Mouse (Mus musculus) neural tube, embryonic 15.5 days (tissue): ENCODE results near the gene Nat9. TPM values are rescaled to one million over a fixed set of nuclear protein-coding genes. Genes with fewer than 3 reads are reported as not detected.

Experiments used
- ATAC-seq: fragments of 200-750 bp; cut with Nextera tagmentation; 2 replicates; pipeline ENCODE4 v1.8.0; 2017; ENCODE audit warnings: mild to moderate bottlenecking, moderate TSS enrichment, moderate library complexity; ENCODE audit not compliant: low FRiP score
- H3K27ac ChIP-seq: fragments of 300-500 bp; sonication (generic); replicated peaks from 2 replicates; pipeline ENCODE4 v1.5.1; 2015; ENCODE audit warnings: mild to moderate bottlenecking, inconsistent platforms
- H3K27me3 ChIP-seq: fragments of 300-500 bp; sonication (generic); replicated peaks from 2 replicates; pipeline ENCODE4 v1.6.1; 2015; ENCODE audit warnings: inconsistent platforms
- H3K36me3 ChIP-seq: fragments of 300-500 bp; sonication (generic); 2 replicates; pipeline ENCODE4 v1.6.1; 2015; ENCODE audit warnings: inconsistent platforms
- H3K4me1 ChIP-seq: fragments of 300-500 bp; sonication (generic); 2 replicates; pipeline ENCODE4 v1.6.1; 2015; ENCODE audit warnings: inconsistent platforms
- H3K4me2 ChIP-seq: fragments of 300-500 bp; sonication (generic); 2 replicates; pipeline ENCODE4 v1.6.1; 2015; ENCODE audit warnings: inconsistent platforms, mild to moderate bottlenecking, moderate library complexity
- H3K4me3 ChIP-seq: fragments of 300-500 bp; sonication (generic); replicated peaks from 2 replicates; pipeline ENCODE4 v1.5.1; 2015; ENCODE audit warnings: mild to moderate bottlenecking, inconsistent platforms
- H3K9ac ChIP-seq: fragments of 300-500 bp; sonication (generic); replicated peaks from 2 replicates; pipeline ENCODE4 v1.6.1; 2015; ENCODE audit warnings: mild to moderate bottlenecking, inconsistent platforms
- H3K9me3 ChIP-seq: fragments of 300-500 bp; sonication (generic); replicated peaks from 2 replicates; pipeline ENCODE4 v1.6.1; 2016; ENCODE audit warnings: inconsistent platforms
- WGBS: fragments of 180-500 bp; shearing (Covaris S2); methylation state at CpG from one replicate; pipeline ENCODE4 v1.1.7; 2015; ENCODE audit warnings: mixed read lengths; 5-methylcytosine and 5-hydroxymethylcytosine counted together
- polyA plus RNA-seq: library from polyadenylated mRNA; unstranded; fragments of >200 nt; fragmentation: Nextera tagmentation; extraction: Ambion mirVana; gene quantifications from 2 replicates; pipeline ENCODE4 v1.2.1, GENCODE M21; 2015

The Nat9 gene
- polyA plus RNA-seq, 1 experiment from 2014 or later = 22.0 TPM

DNA sequence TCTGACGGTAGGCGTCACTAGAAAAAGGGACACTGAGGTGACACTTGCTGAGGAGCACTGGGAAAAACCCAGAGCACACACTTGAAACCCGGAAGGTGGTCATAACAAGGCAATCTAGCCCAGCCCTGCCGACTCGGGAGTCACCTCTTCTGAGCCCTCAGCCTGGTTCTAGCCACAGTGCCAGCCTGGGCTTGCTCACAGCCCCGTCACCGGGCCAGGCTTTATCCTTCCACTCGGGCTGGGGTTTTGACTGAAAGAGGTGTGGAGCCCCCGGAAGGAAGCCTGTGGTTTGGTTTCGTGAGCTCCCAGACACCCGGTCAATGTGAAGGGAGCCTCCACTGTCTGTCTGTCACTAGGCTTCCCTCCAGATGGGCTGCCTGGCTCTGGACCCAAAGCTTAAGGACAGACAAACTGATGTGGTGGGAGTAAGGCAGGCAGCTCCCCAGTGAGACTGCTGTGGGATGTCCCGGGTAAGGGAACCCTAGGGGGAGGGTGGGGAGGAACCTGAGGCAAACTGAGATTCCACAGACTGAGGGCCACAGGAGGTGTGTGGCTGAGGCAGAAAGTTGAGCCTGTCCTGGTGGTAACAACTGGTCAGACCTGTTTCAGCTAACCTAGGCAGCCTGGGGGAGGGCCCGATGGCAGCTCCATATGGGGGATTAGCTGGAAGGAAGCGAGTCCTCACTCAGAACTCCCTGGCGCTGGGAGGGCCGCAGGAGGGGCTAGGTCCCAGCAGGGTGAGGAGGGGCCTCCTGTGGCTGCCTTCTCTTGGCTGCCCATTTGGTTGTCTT, 13.9 kb downstream of the Nat9 start:
- peak overlapping the region; percentile 19; the same call in 1 of the 2 replicates for H3K4me2 ChIP-seq
- no peak for ATAC-seq
- H3K27me3 ChIP-seq = peaks cover 2% of the 10 kb centered on the region; the same call in 1 of the 2 replicates
- WGBS = 16% methylated on average over 16 of the region's 16 CpGs
- H3K4me3 ChIP-seq = no peak overlapping the region
- no peaks in the 10 kb centered on the region for H3K9me3 ChIP-seq
- H3K36me3 ChIP-seq = no peaks in the 10 kb centered on the region
- H3K4me1 ChIP-seq = peaks cover 73% of the 10 kb centered on the region
- no peak overlapping the region for H3K9ac ChIP-seq
- H3K27ac ChIP-seq = no peak overlapping the region

DNA sequence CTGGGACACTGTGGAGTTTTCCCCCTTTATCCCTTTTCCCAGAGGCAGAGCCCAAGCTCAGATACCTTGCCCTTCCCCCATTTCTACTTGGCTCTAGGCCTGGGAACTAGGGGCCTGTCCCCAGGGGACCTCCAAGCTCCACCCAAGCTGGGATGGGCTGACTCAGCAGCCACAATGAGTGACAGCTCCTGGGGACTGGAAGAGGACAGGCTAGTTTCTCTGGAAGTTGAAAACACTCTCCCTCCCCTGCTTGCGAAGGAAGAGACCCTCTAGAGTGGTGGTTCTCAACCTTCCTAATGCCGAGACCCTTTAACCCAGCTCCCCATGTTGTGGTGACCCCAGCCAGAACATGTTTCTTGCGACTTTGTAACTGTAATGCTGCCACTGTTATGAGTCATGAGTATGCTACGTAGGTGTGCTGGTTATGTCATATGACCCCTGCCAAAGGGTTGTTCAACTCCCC, 14.8 kb downstream of the Nat9 start:
- Histone ChIP-seq H3K4me2 (peak overlapping the region; percentile 13), H3K27ac (no peak overlapping the region), H3K36me3 (no peaks in the 10 kb centered on the region), H3K9ac (no peak overlapping the region), H3K4me1 (peaks cover 66% of the 10 kb centered on the region), H3K27me3 (peaks cover 2% of the 10 kb centered on the region; the same call in 1 of the 2 replicates), H3K9me3 (no peaks in the 10 kb centered on the region), H3K4me3 (no peak overlapping the region)
- WGBS = 37% methylated on average over 4 of the region's 4 CpGs
- ATAC-seq = no peak

DNA sequence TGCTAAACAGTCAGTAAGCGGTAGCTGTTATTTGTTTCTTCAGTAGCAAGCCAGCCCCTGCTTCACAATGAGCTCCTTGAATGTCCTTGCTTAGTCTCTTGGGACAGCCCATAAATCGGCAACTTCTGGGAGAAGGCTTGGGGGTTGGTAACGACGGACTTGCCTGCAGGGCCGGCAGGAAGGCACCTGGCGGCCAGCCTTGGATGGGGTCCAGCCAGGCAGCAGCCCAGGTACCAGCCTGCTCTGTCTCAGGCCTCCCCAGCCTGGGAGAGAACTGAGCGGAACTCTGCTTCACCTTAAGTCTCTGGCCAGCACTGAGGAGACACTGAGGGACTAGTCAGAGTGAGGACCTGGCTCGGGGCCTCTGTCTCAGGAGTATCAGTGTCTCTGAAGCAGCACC, 16.5 kb downstream of the Nat9 start:
- H3K27ac ChIP-seq = no peak overlapping the region
- ATAC-seq = no peak
- peaks cover 51% of the 10 kb centered on the region for H3K4me1 ChIP-seq
- 31% methylated on average over 8 of the region's 8 CpGs for WGBS
- H3K4me2 ChIP-seq = peak overlapping the region; percentile 6; the same call in 1 of the 2 replicates
- no peaks in the 10 kb centered on the region for H3K9me3 ChIP-seq
- peaks cover 2% of the 10 kb centered on the region; the same call in 1 of the 2 replicates for H3K27me3 ChIP-seq
- H3K9ac ChIP-seq = no peak overlapping the region
- H3K4me3 ChIP-seq = no peak overlapping the region
- no peaks in the 10 kb centered on the region for H3K36me3 ChIP-seq

DNA sequence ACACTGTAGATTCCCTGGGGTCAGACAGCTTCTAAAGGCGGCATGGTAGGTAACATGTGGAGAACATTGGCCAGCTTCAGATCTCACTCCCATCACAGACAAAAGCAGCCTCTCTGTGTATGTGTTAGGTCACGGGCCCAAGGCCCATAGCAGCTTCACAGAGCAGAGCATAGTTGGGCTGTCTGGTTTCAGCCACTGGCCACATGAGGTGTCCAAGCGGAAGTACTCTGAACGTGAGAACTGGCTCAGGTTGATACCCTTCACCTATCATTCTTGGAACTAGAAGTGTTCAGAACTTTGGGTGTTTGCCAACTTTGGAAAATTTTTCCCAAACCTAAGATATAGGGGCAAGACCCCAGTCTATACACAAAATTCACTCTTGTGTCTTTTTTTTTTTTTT, 18.2 kb downstream of the Nat9 start:
- no peaks in the 10 kb centered on the region for H3K36me3 ChIP-seq
- no peak overlapping the region for H3K4me2 ChIP-seq
- WGBS = 92% methylated on average over 4 of the region's 4 CpGs
- H3K27me3 ChIP-seq = peaks cover 19% of the 10 kb centered on the region
- no peak overlapping the region for H3K27ac ChIP-seq
- H3K9me3 ChIP-seq = no peaks in the 10 kb centered on the region
- no peak for ATAC-seq
- H3K9ac ChIP-seq = no peak overlapping the region
- peaks cover 47% of the 10 kb centered on the region for H3K4me1 ChIP-seq
- H3K4me3 ChIP-seq = no peak overlapping the region

DNA sequence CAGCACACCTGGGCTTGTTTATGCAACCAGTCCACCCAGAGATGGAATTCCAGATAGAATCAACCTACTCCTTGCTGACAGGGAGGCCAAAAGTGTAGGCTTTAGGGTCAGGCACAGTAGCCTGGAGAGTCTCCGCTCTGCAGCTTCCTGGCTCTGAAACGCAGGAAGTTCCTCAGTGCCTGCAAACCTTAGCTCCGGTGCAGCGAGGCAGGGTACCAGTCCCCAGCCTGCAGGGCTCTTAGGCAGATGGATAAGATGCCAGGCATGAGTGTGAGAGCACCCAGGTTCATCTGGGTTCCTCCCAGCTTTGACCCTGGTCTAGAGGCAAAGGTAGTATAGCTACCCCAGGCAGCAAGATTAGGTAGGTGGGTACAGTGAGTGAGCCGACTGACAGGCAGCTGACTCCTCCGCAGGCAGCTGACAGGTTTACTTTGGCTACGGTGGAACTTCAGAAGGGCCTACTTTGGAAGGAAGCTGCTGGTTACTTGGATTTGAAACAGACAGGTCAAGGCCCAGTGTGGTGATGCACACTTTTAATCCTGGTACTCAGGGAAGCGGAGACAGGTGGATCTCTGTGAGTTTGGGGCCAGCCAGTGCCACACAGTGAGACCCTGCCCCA, 19.9 kb downstream of the Nat9 start:
- 0 out of 2 replicates have a peak overlapping the region, but pooled peaks have one; percentile 7 for H3K9ac ChIP-seq
- peaks cover 49% of the 10 kb centered on the region for H3K4me1 ChIP-seq
- no peak overlapping the region for H3K4me2 ChIP-seq

DNA sequence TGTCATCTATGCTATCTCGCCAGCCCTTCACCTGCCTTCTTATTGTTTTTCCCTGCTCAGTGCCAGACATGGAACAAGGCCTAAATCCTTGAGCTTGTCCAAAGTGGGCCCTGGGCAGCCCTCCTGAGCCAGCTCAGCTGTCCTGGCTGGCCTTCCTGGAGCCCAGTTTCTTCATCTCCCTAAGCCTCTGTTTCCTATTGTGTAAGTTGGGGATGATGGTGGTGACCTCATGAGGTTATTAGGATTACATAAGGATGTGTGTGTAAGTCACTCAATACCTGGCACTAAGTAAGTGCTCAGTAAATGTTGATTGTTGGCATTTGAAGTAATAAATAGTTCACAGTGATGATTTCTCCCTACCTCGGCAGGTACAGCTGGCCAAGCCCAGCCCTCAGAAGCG, 20.9 kb downstream of the Nat9 start:
- H3K9ac ChIP-seq = no peak overlapping the region
- H3K27me3 ChIP-seq = peaks cover 42% of the 10 kb centered on the region
- 84% methylated on average over 3 of the region's 3 CpGs for WGBS
- peak overlapping the region; percentile 4; the same call in 1 of the 2 replicates for H3K4me2 ChIP-seq
- peaks cover 46% of the 10 kb centered on the region for H3K4me1 ChIP-seq
- no peaks in the 10 kb centered on the region for H3K36me3 ChIP-seq
- H3K4me3 ChIP-seq = no peak overlapping the region
- ATAC-seq = no peak
- H3K27ac ChIP-seq = no peak overlapping the region
- H3K9me3 ChIP-seq = no peaks in the 10 kb centered on the region

More for the DNA sequence above, 19.9 kb downstream of the Nat9 start:
- peaks cover 33% of the 10 kb centered on the region for H3K27me3 ChIP-seq
- no peak overlapping the region for H3K4me3 ChIP-seq
- H3K27ac ChIP-seq = no peak overlapping the region
- no peak for ATAC-seq
- H3K36me3 ChIP-seq = no peaks in the 10 kb centered on the region
- H3K9me3 ChIP-seq = no peaks in the 10 kb centered on the region
- WGBS = 90% methylated on average over 8 of the region's 8 CpGs

DNA sequence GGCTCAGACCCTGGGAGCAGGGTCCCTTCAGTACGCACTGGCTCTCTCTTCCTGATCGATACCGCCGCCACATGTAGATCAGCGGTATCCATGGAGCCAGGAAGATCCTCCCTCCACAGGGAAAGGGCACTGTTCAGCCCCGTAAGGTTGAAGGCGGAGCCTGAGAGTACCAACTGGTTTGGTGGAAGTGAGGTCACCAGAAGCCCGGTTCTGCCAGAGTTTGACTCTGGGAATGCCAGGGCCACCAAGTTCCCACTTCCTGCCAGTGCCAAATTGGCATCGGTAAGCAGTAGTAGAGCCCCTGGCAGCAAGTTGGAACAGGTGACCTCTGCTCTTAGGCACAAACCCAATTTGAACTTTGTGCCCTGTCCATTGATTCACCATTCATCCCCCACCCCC, 22.7 kb downstream of the Nat9 start:
- 2% methylated on average over 9 of the region's 9 CpGs for WGBS
- no peak for ATAC-seq
- Histone ChIP-seq H3K27ac (peak overlapping the region; percentile 58), H3K4me3 (peak overlapping the region; percentile 51), H3K4me2 (peak overlapping the region; percentile 62), H3K27me3 (peaks cover 51% of the 10 kb centered on the region), H3K9ac (peak overlapping the region; percentile 51; the same call in 1 of the 2 replicates), H3K36me3 (no peaks in the 10 kb centered on the region), H3K4me1 (peaks cover 37% of the 10 kb centered on the region), H3K9me3 (no peaks in the 10 kb centered on the region)

DNA sequence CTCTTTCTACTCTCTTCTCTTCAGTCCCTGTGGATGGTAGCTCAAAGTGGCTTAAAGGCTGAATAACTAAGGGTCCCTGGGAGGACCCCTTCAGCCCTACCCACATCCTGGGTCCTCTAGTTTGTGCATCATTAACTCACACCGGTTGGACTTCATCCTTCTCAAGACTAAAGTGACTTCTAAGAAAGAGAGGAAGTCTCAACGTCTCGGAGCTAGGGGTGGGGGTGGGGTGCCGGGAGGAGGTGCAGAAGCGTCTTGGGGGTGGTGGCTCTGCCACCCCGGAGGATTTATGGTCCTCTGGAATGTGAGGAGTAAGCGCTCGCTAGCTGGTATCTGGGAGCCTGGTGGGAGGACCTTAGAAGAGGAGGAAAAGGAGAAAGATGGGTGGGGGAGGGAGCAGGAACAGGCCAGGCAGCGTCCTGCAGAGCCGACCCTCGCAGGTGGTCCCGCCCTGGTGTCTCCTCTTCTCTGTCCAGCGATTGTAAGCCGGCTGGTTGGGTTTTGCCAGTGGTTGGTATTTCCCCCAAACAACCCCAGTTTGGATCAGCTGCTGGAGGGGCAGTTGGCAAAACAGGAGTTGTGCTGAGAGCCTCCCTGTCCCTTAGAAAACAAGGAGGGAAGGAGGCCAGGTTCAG, 23.2 kb downstream of the Nat9 start:
- H3K4me1 ChIP-seq = peaks cover 37% of the 10 kb centered on the region
- peaks cover 51% of the 10 kb centered on the region for H3K27me3 ChIP-seq
- no peaks in the 10 kb centered on the region for H3K36me3 ChIP-seq
- no peaks in the 10 kb centered on the region for H3K9me3 ChIP-seq
- peak overlapping the region; percentile 62 for H3K4me2 ChIP-seq
- peak overlapping the region; percentile 58 for H3K27ac ChIP-seq
- H3K4me3 ChIP-seq = peak overlapping the region; percentile 51
- ATAC-seq = no peak
- H3K9ac ChIP-seq = peak overlapping the region; percentile 51
- 0% methylated on average over 14 of the region's 14 CpGs for WGBS

DNA sequence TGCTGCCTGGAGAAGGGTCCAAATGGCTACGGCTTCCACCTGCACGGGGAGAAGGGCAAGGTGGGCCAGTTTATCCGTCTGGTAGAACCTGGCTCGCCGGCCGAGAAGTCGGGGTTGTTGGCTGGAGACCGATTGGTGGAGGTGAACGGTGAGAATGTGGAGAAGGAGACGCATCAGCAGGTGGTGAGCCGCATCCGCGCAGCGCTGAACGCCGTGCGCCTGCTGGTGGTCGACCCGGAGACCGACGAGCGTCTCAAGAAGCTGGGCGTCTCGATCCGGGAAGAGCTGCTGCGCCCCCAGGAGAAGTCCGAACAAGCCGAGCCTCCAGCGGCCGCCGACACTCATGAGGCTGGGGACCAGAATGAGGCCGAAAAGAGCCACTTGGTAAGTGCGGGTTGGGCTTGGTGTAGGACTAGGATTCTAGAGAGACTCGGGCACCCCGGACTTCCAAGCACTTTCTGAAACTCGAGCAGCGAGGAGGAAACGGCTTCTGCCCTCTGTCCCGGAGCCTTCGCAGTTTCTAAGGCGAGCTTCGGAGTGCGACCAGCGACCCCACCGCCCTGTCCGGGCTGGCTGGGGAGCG, 24.0 kb downstream of the Nat9 start:
- Histone ChIP-seq H3K9me3 (no peaks in the 10 kb centered on the region), H3K36me3 (no peaks in the 10 kb centered on the region), H3K4me1 (peaks cover 37% of the 10 kb centered on the region), H3K4me3 (peak overlapping the region; percentile 51), H3K4me2 (peak overlapping the region; percentile 62), H3K27ac (peak overlapping the region; percentile 58), H3K27me3 (peaks cover 51% of the 10 kb centered on the region), H3K9ac (peak overlapping the region; percentile 51)
- peak; percentile 15; the same call in 1 of the 2 replicates for ATAC-seq
- under 1% methylated on average over 47 of the region's 47 CpGs for WGBS

DNA sequence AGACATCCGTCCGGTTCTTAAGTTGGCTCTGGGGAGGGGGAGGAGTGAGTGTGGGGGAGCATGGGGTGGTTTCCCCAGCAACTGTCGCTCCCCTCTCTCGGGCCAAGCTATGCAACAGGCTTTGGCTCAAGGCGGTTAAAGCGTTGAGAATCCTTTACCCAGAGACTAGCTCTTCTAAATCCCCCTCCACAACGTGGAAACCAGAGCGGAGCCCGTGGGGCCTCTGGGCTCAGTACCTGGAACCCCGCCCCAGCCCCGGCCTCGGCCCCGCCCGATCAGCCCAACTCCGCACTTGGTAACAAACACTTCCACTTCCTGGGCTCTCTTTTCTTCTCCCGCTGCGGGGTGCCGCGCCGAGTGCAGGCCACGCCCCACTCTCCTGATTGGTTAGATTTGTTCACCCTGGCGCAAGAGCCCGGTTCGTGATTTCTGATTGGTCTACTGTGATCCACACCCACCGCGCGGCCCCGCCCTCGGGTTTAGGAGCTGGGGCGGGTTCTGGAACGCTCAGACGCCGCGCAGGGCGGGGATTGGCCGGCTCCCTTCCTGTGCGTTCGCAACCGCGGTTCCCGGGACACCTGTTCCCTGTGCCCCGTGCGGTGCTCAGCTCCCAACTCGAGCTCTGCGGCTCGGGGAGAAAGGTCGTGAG, 24.7 kb downstream of the Nat9 start, which contains the start of gene Slc9a3r1:
Gene Slc9a3r1 (plus strand): TSS at position 510 of the 649 bp plus-strand sequence.
- Histone ChIP-seq H3K36me3 (no peaks in the 10 kb centered on the region), H3K4me1 (peaks cover 39% of the 10 kb centered on the region), H3K27ac (peak within 1 kb of the TSS; percentile 73), H3K4me3 (peak within 1 kb of the TSS; percentile 51), H3K27me3 (peaks cover 51% of the 10 kb centered on the region), H3K4me2 (peak within 1 kb of the TSS; percentile 62), H3K9me3 (no peaks in the 10 kb centered on the region), H3K9ac (peak within 1 kb of the TSS; percentile 51)
- ATAC-seq = peak; percentile 91
- 0% methylated on average over 47 of the region's 47 CpGs for WGBS

DNA sequence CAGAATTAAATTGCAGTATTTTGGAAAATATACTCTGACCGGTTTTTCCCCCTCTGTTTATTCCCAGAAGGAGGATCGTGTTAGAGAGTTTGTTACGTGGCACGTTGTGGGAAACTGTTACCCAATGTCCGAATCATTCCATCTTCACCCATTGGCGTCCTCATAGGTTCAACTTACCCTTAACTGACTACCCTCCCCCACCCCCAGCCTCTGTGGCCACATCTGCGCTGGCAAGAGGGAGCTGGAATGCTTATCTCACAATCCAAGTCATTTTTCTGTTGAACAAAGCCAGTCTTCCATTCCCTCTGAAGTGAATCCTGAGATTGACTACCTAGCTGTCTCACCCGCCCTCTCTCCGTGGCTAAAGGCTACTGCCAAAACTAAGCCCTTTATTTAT, 25.5 kb downstream of the Nat9 start:
- Histone ChIP-seq H3K27ac (peak overlapping the region; percentile 34; the same call in 1 of the 2 replicates), H3K27me3 (peaks cover 56% of the 10 kb centered on the region), H3K4me1 (peaks cover 40% of the 10 kb centered on the region), H3K36me3 (no peaks in the 10 kb centered on the region), H3K9ac (no peak overlapping the region), H3K9me3 (no peaks in the 10 kb centered on the region), H3K4me3 (0 out of 2 replicates have a peak overlapping the region, but pooled peaks have one; percentile 51), H3K4me2 (peak overlapping the region; percentile 62)
- ATAC-seq = no peak
- 35% methylated on average over 9 of the region's 9 CpGs for WGBS
